Mouse (Mus musculus) heart, embryonic 16.5 days (tissue): ENCODE measurements at regions not wholly inside any gene's neighbourhood (a gene's known extent, or its start where the extent isn't known, plus 50 kb on each side); places are given as distances from the start of the nearest gene placed in this dataset.
A peak's percentile ranks its signal among the peaks of the same experiment; 100 is the strongest.

Source experiments
- ATAC-seq: fragments of 200-750 bp; cut with Nextera tagmentation; replicated peaks from 2 replicates; pipeline ENCODE4 v1.8.0; 2017; ENCODE audit warnings: moderate number of reproducible peaks; ENCODE audit not compliant: insufficient read depth, low FRiP score; ENCODE audit errors: extremely low read depth
- H3K27ac ChIP-seq: fragments of 300-500 bp; sonication (generic); 2 replicates; pipeline ENCODE4 v1.5.1; 2014; ENCODE audit warnings: mild to moderate bottlenecking, low read length, control low read depth, moderate library complexity
- H3K27me3 ChIP-seq: fragments of 300-500 bp; sonication (generic); 2 replicates; pipeline ENCODE4 v1.6.1; 2014; ENCODE audit warnings: low read length, mixed read lengths; ENCODE audit not compliant: control insufficient read depth, insufficient read depth
- H3K36me3 ChIP-seq: fragments of 300-500 bp; sonication (generic); 2 replicates; pipeline ENCODE4 v1.6.1; 2014; ENCODE audit not compliant: control insufficient read depth, insufficient read depth
- H3K4me1 ChIP-seq: fragments of 300-500 bp; sonication (generic); 2 replicates; pipeline ENCODE4 v1.6.1; 2014; ENCODE audit warnings: low read length, mixed read lengths; ENCODE audit not compliant: control insufficient read depth, insufficient read depth
- H3K4me2 ChIP-seq: fragments of 300-500 bp; sonication (generic); 2 replicates; pipeline ENCODE4 v1.6.1; 2014; ENCODE audit warnings: low read depth, mild to moderate bottlenecking, control low read depth, low read length
- H3K4me3 ChIP-seq: fragments of 300-500 bp; sonication (generic); 2 replicates; pipeline ENCODE4 v1.5.1; 2014; ENCODE audit warnings: mild to moderate bottlenecking, control low read depth, low read length
- H3K9ac ChIP-seq: fragments of 300-500 bp; sonication (generic); 2 replicates; pipeline ENCODE4 v1.6.1; 2014; ENCODE audit warnings: low read length, control low read depth
- H3K9me3 ChIP-seq: fragments of 300-500 bp; sonication (generic); replicated peaks from 2 replicates; pipeline ENCODE4 v1.6.1; 2016; ENCODE audit warnings: low read length; ENCODE audit not compliant: control insufficient read depth
- WGBS: fragments of 180-500 bp; shearing (Covaris S2); extraction: QIAGEN DNeasy Blood & Tissue Kit; methylation state at CpG from one replicate; pipeline ENCODE4 v1.1.7; 2014; 5-methylcytosine and 5-hydroxymethylcytosine counted together

GRCm38 (mm10) chr11:31732958-31733357, 61.3 kb upstream of the Bod1 start:
- Histone ChIP-seq H3K4me3 (no peak overlapping the region), H3K27me3 (no peaks in the 10 kb centered on the region), H3K4me2 (no peak overlapping the region), H3K27ac (no peak overlapping the region), H3K9ac (no peak overlapping the region), H3K4me1 (peaks cover 46% of the 10 kb centered on the region), H3K9me3 (no peaks in the 10 kb centered on the region), H3K36me3 (no peaks in the 10 kb centered on the region)
- 18% methylated on average over 1 of the region's 1 CpGs for WGBS
- ATAC-seq: no peak

- ATAC-seq: no peak
- no peaks in the 10 kb centered on the region for H3K9me3 ChIP-seq
- no peak overlapping the region for H3K27ac ChIP-seq
- no peak overlapping the region for H3K4me2 ChIP-seq
- H3K27me3 ChIP-seq: no peaks in the 10 kb centered on the region
- peaks cover 46% of the 10 kb centered on the region for H3K4me1 ChIP-seq
- no peak overlapping the region for H3K9ac ChIP-seq
- no peak overlapping the region for H3K4me3 ChIP-seq
- WGBS: 62% methylated on average over 4 of the region's 4 CpGs
- no peaks in the 10 kb centered on the region for H3K36me3 ChIP-seq
Observed at GRCm38 (mm10) chr11:31734091-31734490, 62.4 kb upstream of the Bod1 start.

- no peaks in the 10 kb centered on the region for H3K9me3 ChIP-seq
- no peak for ATAC-seq
- H3K4me1 ChIP-seq: peaks cover 41% of the 10 kb centered on the region
- no peak overlapping the region for H3K4me2 ChIP-seq
- WGBS: 91% methylated on average over 6 of the region's 6 CpGs
- H3K36me3 ChIP-seq: no peaks in the 10 kb centered on the region
- no peak overlapping the region for H3K27ac ChIP-seq
- no peak overlapping the region for H3K9ac ChIP-seq
- no peak overlapping the region for H3K4me3 ChIP-seq
- no peaks in the 10 kb centered on the region for H3K27me3 ChIP-seq
Observed at GRCm38 (mm10) chr11:31735257-31735656, 63.6 kb upstream of the Bod1 start.

- no peaks in the 10 kb centered on the region for H3K9me3 ChIP-seq
- no peaks in the 10 kb centered on the region for H3K27me3 ChIP-seq
- peaks cover 32% of the 10 kb centered on the region for H3K4me1 ChIP-seq
- 0 out of 2 replicates have a peak, but pooled peaks have one; percentile 23 for ATAC-seq
- H3K27ac ChIP-seq: no peak overlapping the region
- no peak overlapping the region for H3K9ac ChIP-seq
- H3K4me3 ChIP-seq: no peak overlapping the region
- H3K36me3 ChIP-seq: no peaks in the 10 kb centered on the region
- no peak overlapping the region for H3K4me2 ChIP-seq
Observed at GRCm38 (mm10) chr11:31736086-31736485, 64.4 kb upstream of the Bod1 start.

GRCm38 (mm10) chr11:31736556-31737089, 64.9 kb upstream of the Bod1 start:
- H3K4me1 ChIP-seq: peaks cover 31% of the 10 kb centered on the region
- WGBS: 65% methylated on average over 4 of the region's 4 CpGs
- no peak for ATAC-seq

GRCm38 (mm10) chr11:31738148-31739021, 66.7 kb upstream of the Bod1 start:
- H3K9ac ChIP-seq: no peak overlapping the region
- H3K36me3 ChIP-seq: no peaks in the 10 kb centered on the region
- no peaks in the 10 kb centered on the region for H3K9me3 ChIP-seq
- peaks cover 18% of the 10 kb centered on the region for H3K4me1 ChIP-seq
- ATAC-seq: no peak
- H3K4me2 ChIP-seq: no peak overlapping the region
- H3K27me3 ChIP-seq: no peaks in the 10 kb centered on the region
- WGBS: 87% methylated on average over 5 of the region's 5 CpGs
- no peak overlapping the region for H3K4me3 ChIP-seq
- no peak overlapping the region for H3K27ac ChIP-seq

More at GRCm38 (mm10) chr11:31736556-31737089, 64.9 kb upstream of the Bod1 start:
- H3K27ac ChIP-seq: no peak overlapping the region
- no peak overlapping the region for H3K4me2 ChIP-seq
- H3K4me3 ChIP-seq: no peak overlapping the region
- no peak overlapping the region for H3K9ac ChIP-seq
- H3K9me3 ChIP-seq: no peaks in the 10 kb centered on the region
- H3K36me3 ChIP-seq: no peaks in the 10 kb centered on the region
- H3K27me3 ChIP-seq: no peaks in the 10 kb centered on the region

- WGBS: 64% methylated on average over 5 of the region's 5 CpGs
- H3K4me1 ChIP-seq: peaks cover 8% of the 10 kb centered on the region
- no peaks in the 10 kb centered on the region for H3K9me3 ChIP-seq
- H3K27me3 ChIP-seq: no peaks in the 10 kb centered on the region
- H3K4me3 ChIP-seq: no peak overlapping the region
- no peak overlapping the region for H3K4me2 ChIP-seq
- H3K27ac ChIP-seq: no peak overlapping the region
- ATAC-seq: no peak
- no peaks in the 10 kb centered on the region for H3K36me3 ChIP-seq
- no peak overlapping the region for H3K9ac ChIP-seq
Observed at GRCm38 (mm10) chr11:31740409-31740808, 68.7 kb upstream of the Bod1 start.

- WGBS: 42% methylated on average over 1 of the region's 1 CpGs
- no peak for ATAC-seq
Observed at GRCm38 (mm10) chr11:31742160-31742559, 70.5 kb upstream of the Bod1 start.

GRCm38 (mm10) chr11:31744076-31744785, 72.5 kb upstream of the Bod1 start:
- WGBS: 74% methylated on average over 12 of the region's 12 CpGs

More at GRCm38 (mm10) chr11:31742160-31742559, 70.5 kb upstream of the Bod1 start:
- no peak overlapping the region for H3K4me3 ChIP-seq
- no peaks in the 10 kb centered on the region for H3K27me3 ChIP-seq
- no peaks in the 10 kb centered on the region for H3K36me3 ChIP-seq
- H3K4me1 ChIP-seq: no peaks in the 10 kb centered on the region
- no peaks in the 10 kb centered on the region for H3K9me3 ChIP-seq
- H3K27ac ChIP-seq: no peak overlapping the region
- H3K9ac ChIP-seq: no peak overlapping the region
- H3K4me2 ChIP-seq: no peak overlapping the region

More at GRCm38 (mm10) chr11:31744076-31744785, 72.5 kb upstream of the Bod1 start:
- ATAC-seq: no peak
- H3K4me1 ChIP-seq: no peaks in the 10 kb centered on the region
- no peaks in the 10 kb centered on the region for H3K27me3 ChIP-seq
- no peak overlapping the region for H3K9ac ChIP-seq
- H3K4me3 ChIP-seq: no peak overlapping the region
- no peaks in the 10 kb centered on the region for H3K36me3 ChIP-seq
- no peak overlapping the region for H3K27ac ChIP-seq
- no peak overlapping the region for H3K4me2 ChIP-seq
- no peaks in the 10 kb centered on the region for H3K9me3 ChIP-seq
